Mouse (Mus musculus): ENCODE measurements around the gene B3gnt3.
"Not testable (repeated sequence)": the region's sequence is repeated elsewhere in the genome, so short reads cannot be mapped to it uniquely, and the experiment has no call there.

Gene B3gnt3

DNA sequence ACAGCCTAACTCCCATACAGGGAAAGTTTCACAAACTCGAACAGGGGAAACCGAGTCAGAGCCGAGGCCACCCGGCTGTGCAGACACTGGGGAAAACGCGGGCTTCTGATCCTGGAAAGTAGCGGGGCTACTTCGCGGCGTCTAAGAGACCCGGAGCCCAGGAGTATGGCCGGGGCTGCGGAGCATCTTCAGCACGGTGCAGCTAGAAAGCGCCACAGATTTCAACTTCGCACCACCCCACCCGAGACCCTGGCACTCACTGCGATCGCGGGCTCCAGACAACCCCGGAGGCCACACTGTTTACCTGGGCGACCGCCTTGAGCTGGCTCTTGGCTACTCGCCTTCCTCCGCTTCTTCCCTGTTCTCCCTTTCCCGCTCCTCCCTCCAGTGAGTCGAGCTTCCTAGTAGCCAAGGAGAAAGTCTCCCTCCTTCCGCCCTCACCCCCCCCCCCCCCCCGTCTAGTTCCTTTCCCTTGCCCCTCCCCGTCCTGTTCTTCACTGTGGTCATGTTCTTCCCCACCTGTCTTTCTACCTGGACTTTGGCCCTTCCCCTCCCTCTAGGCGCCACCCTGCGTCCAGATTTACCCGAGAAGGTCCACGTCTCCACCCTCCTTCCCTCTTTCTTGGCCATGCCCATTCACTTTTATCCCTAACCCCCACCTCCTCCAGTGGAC lies at the start of gene B3gnt3:
Gene B3gnt3, minus strand, starts transcription at position 376 of the 673 bp plus-strand sequence.
- DNase-seq, result no peak

DNA sequence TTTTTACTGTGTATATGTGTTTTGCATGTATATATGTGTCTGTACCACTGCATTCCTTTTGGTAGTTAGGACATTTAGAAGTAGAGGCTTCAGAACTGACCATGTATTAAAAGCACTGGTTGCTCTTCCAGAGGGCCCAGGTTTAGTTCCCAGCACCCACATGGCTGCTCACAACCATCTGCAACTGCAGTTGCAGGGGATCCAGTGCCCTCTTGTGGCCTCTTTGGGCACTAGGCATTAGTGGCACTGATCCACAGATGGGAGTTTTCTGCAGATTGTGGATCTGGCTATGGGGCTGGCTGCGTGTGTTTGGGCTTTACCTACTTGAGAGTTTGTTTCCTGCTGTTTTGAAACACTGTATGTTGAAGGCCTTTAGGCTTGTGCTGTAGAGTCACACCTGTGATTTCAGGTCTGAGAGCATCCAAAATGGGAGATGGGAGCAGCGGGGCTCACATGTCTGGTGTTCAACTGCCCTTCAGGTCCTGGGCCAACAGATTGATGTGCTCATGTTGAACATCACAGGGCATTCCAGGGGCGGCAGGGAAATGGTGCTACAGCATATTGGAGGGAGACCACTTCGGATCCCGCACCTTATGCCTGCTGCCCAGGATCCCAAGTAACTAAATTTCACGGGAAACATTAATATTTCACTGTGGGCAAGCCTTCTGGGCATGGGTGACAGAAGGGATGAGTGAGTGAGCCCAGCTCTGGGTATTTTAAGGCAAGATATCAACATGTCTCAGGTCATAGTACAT lies 47.9 kb upstream of the B3gnt3 start:
- not testable (repeated sequence) for DNase-seq

DNA sequence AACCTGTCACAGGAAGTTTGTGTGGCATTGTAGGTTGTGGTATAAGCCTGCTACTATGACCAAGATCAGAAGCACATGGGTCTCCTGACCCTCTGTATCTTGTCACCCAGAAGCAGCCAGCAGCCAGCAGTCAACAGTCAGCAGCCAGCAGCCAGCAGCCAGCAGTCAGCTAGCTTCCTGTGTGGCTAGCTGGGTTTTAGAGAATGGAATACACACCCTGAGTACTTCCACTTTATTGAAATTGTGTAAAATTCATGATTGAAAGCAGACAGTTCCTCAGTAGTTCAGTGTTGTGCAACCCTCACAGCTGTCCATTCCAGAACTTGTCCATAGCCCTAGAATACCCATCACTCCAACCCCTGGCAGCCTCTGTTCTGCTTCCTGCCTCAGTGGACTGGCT lies 45.5 kb upstream of the B3gnt3 start:
- DNase-seq, result not testable (repeated sequence)

DNA sequence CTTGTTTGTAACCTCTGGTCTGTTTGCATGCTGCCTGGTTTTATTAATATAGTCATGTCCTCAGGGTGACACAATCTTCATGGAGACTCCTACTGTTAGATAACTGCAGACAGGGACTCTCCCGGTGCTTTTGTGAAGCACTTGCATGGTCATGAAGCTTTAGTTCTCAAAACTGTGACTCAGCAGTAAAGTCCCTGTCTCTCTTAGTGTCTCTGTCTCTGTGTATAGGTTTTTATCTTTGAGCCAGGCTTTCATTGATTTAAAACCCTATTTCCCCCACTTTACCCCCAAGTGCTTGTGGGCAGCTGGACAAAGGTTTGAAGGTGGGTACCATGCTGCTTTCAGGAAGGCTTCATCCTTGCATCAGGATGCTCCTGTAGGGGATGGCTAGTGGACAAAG lies 43.7 kb upstream of the B3gnt3 start:
- no peak for DNase-seq

DNA sequence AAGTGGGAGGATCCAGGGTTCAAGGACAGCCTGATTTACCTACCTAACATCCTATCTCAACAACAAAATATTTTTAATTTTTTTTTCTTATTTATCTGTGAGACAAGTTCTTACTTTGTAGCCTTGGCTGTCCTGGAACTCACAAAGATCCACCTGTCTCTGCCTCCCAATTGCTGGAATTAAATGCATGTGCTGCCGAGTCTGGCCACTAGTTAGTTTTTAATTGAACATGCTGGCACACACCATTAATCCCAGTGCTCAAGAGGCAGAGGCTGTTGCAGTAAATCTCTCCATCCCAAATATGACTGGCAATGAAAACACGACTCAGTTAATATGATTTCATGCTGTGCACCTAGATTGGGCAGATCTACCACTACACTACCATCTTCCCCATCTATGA lies 41.2 kb upstream of the B3gnt3 start:
- DNase-seq, result no peak

DNA sequence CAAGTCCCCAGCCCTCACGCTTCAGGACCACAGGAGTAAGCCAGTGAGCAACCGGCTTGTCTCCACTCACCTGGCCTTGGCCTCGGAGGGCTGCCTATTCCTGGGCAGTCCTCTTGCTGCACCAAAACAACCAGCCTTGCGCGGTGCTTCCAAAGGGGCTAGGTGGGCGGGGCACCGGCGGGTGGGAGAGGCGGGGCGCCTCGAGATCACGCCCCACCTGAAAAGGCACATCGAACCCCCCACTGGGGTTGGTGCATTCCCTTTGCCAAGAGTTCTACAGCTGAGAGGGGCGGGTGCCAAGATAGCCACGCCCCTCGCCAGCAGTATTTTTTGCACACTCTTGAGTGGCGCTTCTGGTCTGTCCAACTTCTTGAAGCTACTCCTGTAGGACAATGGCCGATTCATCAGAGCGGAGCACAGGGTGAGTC lies 40.1 kb upstream of the B3gnt3 start:
- no peak for DNase-seq

DNA sequence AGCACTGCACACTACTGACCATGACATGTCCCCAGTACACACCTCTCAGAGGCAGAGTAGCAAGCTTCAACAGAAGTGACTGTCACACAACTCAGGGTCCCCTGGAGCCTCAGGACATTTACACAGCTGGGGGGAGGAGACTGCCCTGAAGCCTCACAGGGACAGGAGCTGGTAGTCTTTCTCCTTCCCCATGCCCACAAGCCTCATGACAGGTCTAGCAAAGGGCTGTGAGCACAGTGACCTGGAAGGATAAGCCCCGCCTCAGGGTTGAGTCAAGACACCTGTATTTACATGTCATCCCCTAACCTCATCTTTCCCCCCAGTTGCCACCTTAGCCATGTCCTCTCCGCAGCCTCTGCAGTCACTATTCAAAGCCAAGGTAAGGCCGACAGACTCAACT lies 39.6 kb upstream of the B3gnt3 start:
- DNase-seq, result no peak

DNA sequence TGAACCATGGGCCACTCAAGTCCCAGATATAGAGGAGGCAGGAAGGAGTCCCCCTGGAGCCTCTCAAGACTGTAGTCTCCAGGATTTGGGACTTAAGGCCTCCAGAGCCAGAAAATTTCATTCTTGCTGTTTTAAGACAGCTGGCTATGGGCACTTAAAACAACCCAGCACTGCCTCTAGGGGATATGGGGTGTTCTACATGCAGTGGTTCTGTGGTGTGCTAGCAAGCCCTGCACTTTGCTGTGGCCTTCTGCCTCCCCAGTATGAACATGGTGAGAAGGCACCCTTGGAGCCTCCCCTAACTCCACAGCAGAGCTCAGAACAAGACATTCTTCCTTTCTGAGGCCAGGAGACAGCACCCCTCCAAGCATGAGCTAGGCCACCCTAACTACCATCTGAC lies 36.7 kb upstream of the B3gnt3 start:
- not testable (repeated sequence) for DNase-seq

DNA sequence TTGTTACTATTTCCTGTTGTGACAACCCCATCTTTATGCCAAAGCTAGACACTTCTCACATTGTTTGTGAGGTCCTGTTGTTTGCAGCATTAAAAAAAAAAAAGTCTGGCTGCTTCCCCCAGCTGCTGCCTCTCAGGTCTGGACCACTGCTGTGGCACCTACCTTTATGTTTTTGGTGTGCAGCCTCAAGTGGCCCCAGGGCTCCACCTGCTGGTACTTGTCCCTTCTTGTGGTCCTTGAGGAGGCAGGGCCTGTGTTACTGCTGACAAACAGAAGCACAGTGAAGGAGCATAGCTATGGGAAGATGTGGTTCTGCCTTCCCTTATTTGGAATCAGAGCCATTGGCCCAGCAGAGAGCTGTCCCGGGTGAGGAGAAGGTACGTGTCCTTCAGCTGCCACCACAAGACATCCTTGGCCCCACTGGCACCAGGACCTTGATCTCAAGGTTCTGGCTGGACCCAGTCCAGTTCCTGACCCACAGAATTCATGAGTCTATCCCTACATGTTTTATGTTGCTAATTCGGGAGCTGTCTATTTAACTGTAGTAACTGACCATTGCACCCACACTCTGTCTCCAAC lies 30.2 kb upstream of the B3gnt3 start:
- peak; percentile 74 for DNase-seq

DNA sequence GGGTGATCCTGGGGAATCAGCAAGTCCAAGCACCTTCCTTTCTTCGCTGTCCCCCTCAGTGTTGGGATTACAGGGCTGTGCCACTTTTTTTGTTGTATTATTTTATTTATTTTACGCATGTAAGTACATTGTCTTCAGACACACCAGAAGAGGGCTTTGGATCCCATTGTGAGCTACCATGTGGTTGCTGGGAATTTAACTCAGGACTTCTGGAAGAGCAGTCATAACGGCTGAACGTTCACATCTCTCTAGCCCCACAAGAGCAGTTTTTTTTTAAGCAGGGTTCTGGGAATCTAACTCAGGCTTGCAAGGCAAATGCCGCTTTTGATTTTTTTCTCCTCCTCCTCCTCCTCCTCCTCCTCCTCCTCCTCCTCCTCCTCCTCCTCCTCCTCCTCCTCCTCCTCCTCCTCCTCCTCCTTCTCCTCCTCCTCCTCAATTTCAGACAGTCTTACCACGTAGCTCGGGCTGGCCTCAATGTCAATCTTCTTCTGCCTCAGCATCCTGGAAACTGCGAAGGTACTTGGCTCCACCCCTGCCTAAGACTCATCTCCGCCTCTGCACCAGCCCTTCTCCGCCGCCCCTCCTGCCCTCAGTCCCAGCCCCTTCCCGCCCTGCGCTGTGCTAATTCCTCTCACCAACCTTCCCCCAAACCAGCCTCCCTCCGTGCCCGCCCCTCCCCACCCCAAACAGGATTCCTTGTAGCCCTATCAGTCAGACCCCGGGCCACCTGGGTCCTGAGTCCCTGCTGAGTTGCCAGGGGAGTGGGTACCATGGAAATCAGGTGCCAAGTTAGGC lies 27.4 kb upstream of the B3gnt3 start:
- peak in 1 of 2 experiments; percentile 56 for DNase-seq

DNA sequence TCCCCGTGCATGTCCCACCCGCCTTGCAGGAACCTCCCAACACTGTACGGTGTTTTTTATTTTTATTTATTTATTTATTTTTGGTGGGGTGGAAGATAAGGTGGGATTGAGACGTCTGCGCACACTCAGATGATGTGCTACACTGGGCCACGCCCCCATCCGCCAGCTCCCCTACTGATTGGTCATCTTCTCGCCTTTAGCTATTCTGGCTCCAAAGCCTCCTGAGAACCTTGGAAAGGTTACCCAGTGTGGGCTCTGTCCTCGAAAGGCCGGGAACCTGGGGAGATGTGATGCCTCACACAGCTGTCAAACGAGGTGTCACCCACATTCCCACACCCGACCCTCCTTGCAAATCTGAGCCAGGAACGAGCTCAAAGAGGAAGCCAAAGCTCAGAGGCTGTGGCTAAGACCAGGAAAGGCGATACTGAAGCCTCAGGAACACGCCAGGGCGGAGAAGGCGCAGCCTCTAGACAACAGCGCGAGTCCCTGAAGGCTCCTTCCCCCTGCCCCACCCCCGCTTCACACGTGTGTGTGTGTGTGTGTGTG lies 26.7 kb upstream of the B3gnt3 start:
- peak; percentile 77 to 84 for DNase-seq

DNA sequence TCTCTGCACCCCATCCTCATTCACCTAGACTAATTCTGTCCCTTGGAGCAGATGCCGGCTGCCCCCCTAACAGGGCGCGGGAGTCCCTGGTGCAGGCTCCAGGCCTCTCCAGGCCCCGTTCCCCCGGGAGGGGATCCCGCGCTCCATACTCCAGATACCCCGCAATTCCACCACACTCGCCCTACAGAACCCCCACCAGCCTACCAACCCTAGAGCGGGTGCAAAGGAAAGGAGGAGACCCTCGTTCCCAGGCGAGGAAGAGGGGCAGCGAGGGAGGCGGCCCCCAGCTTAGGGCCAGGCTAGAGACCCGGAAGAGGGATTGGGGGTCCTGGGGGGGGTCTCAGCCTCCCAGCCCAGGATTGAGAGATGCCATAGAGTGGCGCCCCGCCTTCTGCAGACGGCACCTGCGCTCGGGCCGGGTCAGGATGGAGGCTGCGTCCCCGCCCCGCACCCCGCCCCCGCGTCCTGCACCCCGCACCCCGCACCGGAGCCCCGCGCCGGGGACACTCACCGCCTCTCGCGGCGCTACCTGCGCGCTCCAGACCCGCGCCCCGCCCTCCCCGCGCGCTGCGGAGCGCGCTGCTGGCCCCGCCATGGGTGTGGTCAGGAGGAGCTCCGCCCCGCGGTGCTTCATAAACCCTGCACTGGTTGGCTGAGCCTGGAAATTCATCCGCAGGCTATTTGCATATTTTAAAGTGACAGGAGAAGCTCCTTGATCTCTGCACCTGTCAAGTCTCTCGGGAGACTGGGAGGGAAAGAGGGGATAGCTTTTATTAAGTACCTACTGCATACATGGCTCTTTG lies 23.7 kb upstream of the B3gnt3 start, which contains the start of gene Fcho1:
Gene Fcho1, minus strand, starts transcription at position 595 of the 803 bp plus-strand sequence.
- peak; percentile 91 for DNase-seq

DNA sequence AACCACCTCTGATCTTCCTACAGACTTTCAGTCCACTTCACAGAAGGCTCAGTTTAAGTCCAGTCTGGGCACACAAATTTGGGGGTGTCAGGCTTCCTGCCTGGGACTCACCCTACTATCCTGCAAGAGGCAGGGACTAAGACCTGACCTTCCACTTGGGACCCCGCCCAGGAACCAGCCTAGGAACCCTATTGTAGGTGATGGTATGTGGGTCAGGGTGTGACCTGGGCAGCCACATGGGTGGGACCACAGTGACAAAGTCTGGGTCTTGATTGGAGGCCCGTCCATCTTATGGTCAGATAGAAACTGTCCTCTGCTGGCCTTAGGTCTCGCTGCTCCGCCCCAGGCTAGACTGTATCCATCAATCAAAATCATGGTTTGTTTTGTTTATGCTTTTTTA lies 22.8 kb upstream of the B3gnt3 start:
- no peak for DNase-seq

DNA sequence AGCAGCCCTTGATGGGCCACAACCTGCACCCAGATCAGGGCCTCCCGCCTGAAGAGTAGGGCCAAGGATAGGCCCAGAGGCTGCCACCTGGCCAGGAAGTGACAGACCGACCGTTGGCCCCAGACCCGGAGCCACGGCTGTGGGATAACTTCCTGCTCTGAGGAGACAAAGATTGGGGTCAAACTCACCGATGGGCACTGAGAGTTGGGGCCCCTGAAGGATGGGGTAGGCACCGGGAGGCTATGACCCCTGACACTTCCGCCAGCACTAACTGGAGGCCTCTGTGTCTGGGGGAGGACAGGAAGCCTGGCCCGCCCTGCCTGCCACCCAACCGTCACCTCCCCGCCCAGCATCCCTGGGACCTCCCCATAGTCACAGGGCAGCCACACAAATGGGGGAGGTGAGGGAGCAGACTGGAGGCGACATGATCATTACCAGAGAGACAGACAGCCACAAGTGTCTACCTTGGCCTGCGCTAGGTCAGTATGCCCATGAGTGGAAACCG lies 21.5 kb upstream of the B3gnt3 start:
- no peak for DNase-seq

DNA sequence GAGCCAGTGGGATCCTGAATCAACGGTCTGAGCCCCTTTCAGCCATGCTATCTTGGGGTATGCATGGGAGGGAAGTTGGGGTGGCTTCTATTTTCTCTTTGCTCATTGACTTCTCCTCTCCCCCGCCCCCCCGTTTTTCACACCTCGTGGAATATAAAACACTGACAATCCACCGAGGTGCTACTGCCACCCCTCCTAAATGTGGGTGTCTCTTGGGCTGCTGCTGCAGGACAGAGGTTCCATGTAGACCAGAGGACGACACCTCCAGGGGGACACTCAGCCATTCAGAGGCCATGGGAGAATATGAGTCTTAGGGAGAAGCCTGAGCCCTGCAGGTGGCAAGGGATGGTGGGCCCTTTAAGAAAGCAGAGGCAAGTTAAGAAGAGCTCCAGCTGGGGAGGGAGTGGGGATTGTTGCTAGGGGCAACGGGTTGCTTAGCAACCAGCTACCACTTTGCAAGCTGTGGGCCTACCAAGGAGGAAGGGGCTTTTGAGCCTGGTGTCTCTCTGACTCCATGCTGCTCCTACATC lies 18.4 kb upstream of the B3gnt3 start:
- DNase-seq, result peak in 1 of 2 experiments; percentile 44

DNA sequence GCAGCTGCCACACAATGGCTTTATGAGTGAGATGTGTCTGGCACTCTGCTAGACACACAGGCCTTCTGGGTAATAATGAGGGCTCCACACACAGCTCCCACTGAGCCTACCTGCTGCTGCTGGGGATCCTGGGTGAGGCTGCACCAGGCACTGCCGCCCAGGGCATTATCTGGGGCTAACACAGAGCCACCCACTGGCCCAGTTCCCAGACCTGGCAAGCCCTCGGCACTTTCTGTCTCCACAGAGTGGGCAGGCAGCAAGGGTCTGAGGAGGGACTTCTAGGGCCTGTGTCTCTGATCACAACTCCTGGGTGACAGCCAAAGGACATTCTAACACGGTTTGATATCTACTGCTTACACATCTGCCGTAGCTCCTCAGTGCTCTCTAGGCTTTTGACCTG lies 17.6 kb upstream of the B3gnt3 start:
- DNase-seq, result peak; percentile 75 to 77

DNA sequence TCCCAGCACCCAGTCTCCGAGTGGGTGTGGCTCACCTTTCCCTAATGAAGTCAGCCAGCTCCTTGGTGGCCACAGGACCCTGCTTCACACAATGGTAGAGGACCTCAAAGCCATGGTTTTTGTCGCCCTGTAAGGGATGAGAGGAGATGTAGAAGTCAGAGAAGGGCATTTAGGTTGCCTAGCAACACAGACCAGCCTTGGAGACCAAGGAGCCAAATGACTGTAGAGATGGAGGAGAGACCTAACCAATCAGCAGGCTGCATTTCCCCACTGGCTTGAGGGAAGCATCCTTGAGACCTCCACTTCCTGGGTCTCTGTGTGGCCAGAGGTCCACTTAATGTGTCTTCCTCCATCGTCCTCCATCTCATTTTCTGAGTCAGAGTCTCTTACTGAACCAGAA lies 16.7 kb upstream of the B3gnt3 start:
- DNase-seq, result no peak

DNA sequence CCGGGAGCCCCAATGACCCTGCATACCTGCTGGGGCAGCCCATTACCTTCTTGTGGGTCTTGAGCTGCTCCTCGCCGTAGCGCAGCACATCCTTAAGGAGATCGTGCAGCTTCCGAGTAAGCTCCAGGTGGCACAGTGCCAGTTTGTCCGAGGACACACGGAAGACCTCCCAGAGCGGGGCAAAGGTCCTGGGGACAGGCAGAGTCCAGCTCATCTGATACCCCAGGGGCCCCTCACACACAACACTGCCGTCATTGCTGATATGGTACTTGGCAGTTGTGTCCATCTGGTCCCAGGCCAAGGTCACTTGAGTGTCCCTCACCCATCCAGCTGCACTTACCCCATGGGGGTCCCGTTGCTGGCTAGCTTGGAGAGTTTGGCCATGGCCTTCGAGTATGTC lies 15.5 kb upstream of the B3gnt3 start:
- no peak for DNase-seq

DNA sequence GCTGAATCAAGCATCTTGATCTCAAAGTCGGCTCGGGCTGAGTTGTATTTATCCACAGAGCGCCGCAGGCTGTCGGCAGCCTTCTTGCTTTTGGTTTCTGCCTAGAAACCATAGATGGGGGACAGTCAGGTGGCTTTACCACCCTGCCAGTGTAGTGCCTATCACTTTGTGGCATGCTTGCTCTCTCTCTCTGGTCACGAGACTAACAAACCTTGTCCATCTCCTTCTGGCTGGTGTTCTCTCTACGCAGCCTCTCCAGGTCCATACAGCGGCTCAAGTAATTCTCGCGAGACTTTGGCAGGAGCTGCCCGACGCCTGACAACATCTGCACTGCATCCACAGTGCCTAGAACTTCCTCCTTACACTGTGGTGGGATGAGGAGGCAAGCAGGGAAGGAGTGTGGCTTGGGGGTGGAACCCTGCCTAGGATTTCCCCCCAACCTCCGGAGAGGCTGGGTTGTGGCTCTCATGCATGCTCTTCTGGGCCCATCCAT lies 15.0 kb upstream of the B3gnt3 start:
- no peak for DNase-seq

DNA sequence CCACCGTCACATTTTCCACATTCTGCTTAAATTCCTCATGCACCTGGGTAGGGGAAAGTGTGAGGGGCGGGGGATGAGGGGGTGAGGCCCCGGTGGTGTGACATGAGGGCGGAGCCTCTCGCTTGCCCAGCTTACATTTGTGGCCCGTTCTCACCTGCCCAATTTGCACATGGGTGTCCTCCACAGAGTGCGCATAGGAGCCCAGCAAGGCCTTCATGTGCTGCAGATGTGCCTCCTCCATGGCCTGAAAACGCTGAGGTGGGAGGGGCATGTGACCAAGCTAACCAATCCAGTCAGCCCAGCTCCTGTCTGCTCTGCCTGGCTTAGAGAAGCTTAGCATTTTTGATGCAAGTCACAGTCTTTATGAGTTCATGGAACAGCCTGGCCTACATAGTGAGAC lies 13.9 kb upstream of the B3gnt3 start:
- no peak for DNase-seq

DNA sequence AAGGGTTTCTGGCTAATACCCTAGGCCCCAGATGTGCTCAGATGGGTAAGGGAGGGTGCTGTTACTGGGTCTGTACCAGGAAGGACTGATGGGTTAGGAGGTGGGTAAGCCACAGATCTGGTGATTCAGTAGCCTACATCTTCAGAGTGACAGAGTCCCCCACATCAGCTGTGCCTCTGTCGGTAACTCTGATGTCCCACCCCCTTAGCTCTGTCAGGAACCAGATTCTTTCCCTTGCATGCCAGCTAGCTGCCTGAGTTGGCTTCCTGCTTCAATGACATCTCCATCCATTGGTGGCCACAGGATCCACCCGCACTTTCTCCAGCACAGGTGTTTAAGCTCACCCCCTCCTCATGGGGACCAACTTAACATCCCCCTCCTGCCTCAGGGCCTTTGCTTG lies 10.0 kb upstream of the B3gnt3 start:
- no peak for DNase-seq
